In the genomic region with DNA sequence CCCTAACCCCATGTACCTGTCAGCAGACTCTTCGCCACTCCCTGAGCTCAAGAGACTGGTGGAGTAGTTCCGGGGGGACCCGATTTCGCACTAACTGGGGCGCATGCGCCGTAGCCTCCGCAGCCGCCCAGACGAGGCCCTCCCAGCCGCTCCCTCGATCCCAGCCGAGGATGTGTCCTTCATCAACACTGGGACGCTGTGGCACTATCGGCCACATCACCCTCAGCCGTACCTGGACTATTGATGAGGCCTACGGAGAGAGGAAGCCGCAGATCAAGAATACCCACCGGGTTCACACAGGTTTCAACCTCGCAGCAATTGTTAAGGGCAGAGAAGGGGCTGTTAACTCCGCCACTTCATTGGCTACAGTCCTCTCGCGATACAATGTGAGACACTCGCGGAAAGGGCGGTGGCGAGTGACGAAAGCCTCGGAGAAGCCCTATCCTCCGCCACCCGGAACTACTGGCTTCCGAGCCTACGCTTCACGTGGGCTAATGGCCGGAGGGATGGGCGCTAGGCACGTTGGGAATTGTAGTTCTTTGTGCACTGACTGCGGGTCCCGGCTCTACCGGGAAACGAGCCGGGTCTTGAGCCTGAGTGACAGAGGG, we compare ENCODE assay signal across 1 mouse cellular context.
TF ChIP-seq lines count a peak whose summit lies in the region.

No protein-coding gene starts in this region.

TF ChIP-seq in CH12.LX, 34 proteins besides CTCF, POLR2A, EP300 and RAD21 (continued from another document):
- TF ChIP-seq POLR2AphosphoS2 (IDR thresholded peaks at IDR 0.05; ENCODE audit: low read depth, low read length) (peak; percentile 85; the same call in 1 of the 2 replicates), MAX (IDR thresholded peaks at IDR 0.05; ENCODE audit: low read length) (peak; percentile 92), SMC3 (IDR thresholded peaks at IDR 0.05; ENCODE audit: low read depth, low read length) (no peak), ELF1 (IDR thresholded peaks at IDR 0.05; ENCODE audit: low read depth, low read length) (peak; percentile 98), JUN (IDR thresholded peaks at IDR 0.05; ENCODE audit: insufficient read depth, low read depth, low read length) (no peak), CHD1 (IDR thresholded peaks at IDR 0.05; ENCODE audit: low read depth, low read length) (no peak), NELFE (IDR thresholded peaks at IDR 0.05; ENCODE audit: low read depth, low read length) (peak; percentile 93), ZKSCAN1 (IDR thresholded peaks at IDR 0.05; ENCODE audit: borderline replicate concordance, low read depth, low read length) (no peak), NRF1 (IDR thresholded peaks at IDR 0.05; ENCODE audit: low read depth, low read length) (peak; percentile 88), GABPA (IDR thresholded peaks at IDR 0.05; ENCODE audit: insufficient replicate concordance, low read depth, low read length) (peak; percentile 34; the same call in 1 of the 2 replicates), RCOR1 (conservative IDR thresholded peaks at IDR 0.05; ENCODE audit: low read depth, low read length) (no peak), CHD2 (IDR thresholded peaks at IDR 0.05; ENCODE audit: low read length) (peak; percentile 98), ZMIZ1 (IDR thresholded peaks at IDR 0.05; ENCODE audit: low read depth, low read length) (peak; percentile 84; the same call in 1 of the 2 replicates), KAT2A (IDR thresholded peaks at IDR 0.05; ENCODE audit: insufficient replicate concordance, low read length) (peak; percentile 91; the same call in 1 of the 2 replicates), USF1 (IDR thresholded peaks at IDR 0.05; ENCODE audit: low read depth, low read length) (peak; percentile 94), JUND (conservative IDR thresholded peaks at IDR 0.05; ENCODE audit: low read depth, low read length) (no peak), MAZ (IDR thresholded peaks at IDR 0.05; ENCODE audit: low read depth, low read length) (no peak), MYC (IDR thresholded peaks at IDR 0.05; ENCODE audit: low read depth, low read length) (peak; percentile 64; the same call in 1 of the 2 replicates), PAX5 (IDR thresholded peaks at IDR 0.05; ENCODE audit: low read length) (no peak), ETS1 (conservative IDR thresholded peaks at IDR 0.05; ENCODE audit: low read depth, low read length) (no peak; the same call in 1 of the 2 replicates), TBP (conservative IDR thresholded peaks at IDR 0.05; ENCODE audit: low read depth, low read length) (peak; percentile 90), USF2 (conservative IDR thresholded peaks at IDR 0.05; ENCODE audit: low read depth, low read length) (peak; percentile 85), HCFC1 (IDR thresholded peaks at IDR 0.05; ENCODE audit: low read depth, low read length) (peak; percentile 95), ZC3H11A (IDR thresholded peaks at IDR 0.05; ENCODE audit: low read depth, low read length) (no peak), UBTF (IDR thresholded peaks at IDR 0.05; ENCODE audit: low read depth, low read length) (peak; percentile 50; the same call in 1 of the 2 replicates), E2F4 (IDR thresholded peaks at IDR 0.05; ENCODE audit: insufficient replicate concordance, low read depth, low read length) (no peak), ZNF384 (IDR thresholded peaks at IDR 0.05; ENCODE audit: low read depth, low read length) (no peak), MEF2A (IDR thresholded peaks at IDR 0.05; ENCODE audit: borderline replicate concordance, low read depth, low read length) (peak; percentile 17; the same call in 1 of the 2 replicates), BHLHE40 (IDR thresholded peaks at IDR 0.05; ENCODE audit: low read depth, low read length) (peak; percentile 59), TCF12 (IDR thresholded peaks at IDR 0.05; ENCODE audit: low read depth, low read length) (peak; percentile 54)
